Mouse (Mus musculus): ENCODE measurements around the gene H2-M10.3.
"Not testable (repeated sequence)": the region's sequence is repeated elsewhere in the genome, so short reads cannot be mapped to it uniquely, and the experiment has no call there.

H2-M10.3 gene

GRCm38 (mm10) chr17:36368317-36368716, at the start of gene H2-M10.3:
Gene H2-M10.3, minus strand, starts transcription at chr17:36368417.
- not testable (repeated sequence) for DNase-seq (ENCODE audit: extremely low read depth, low read depth, low spot score)

DNA sequence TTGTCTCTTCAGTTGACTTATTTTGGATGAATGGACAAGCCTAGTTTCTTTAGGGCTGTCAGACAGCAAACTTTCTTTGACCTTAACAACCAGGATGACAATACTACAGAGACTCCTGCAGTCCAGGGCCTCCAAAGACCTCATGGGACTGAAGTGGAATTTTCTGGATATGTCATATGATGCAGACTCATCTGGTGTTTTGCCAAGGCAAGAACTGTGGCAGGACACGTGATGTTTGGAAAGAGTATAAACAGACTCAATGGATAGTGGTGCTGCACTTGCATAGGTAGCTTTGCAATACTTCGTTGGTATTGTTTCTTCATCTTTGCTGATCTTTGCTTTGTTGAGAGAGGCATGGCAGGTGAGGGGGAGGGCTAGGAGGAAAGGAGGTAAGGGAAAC, 49.2 kb upstream of the H2-M10.3 start:
- no peak for DNase-seq (ENCODE audit: extremely low read depth, low read depth, low spot score)

DNA sequence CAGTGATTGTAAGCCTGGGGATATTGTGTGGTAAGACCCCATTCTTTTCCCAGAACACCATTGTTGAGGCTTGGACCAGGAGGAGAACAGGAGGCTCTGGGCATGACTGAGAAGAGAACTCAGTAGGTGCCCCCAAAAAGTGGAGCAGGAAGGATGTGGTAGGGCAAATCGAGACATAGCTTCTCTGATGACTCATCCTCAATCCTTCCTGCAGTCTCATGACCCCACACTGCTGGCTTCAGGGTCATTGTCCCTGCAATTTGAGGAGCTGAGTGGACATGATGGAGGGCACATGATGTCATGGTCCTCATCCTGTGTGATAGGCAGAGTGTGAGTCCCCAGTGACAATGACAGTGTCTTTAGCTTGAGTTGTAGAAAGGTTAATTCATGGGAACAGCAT, 47.2 kb upstream of the H2-M10.3 start:
- DNase-seq (ENCODE audit: extremely low read depth, low read depth, low spot score): no peak

GRCm38 (mm10) chr17:36414361-36414760, 46.1 kb upstream of the H2-M10.3 start:
- no peak for DNase-seq (ENCODE audit: extremely low read depth, low read depth, low spot score)

- DNase-seq (ENCODE audit: extremely low read depth, low read depth, low spot score): no peak
Observed at GRCm38 (mm10) chr17:36389907-36390306, 21.7 kb upstream of the H2-M10.3 start.

GRCm38 (mm10) chr17:36362404-36362803, 5.8 kb downstream of the H2-M10.3 start:
- not testable (repeated sequence) for DNase-seq (ENCODE audit: extremely low read depth, low read depth, low spot score)

DNA sequence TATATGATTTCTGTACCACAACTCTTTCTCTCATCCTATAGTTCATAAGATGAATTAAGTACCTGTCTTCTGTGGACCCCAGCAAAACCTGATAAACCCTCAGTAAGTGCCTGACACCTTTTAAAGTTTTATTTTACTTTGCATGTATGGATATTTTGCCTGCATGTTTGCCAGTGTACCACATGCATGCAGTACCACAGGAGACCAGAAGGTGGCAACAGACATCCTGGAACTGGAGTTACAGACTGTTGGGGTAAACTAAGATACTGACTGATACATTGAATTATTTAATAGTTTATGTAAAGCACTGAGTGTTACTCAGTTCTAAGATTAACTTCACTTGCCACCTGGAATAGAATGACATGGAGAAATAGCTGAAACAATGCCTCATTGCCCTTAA, 10.7 kb downstream of the H2-M10.3 start:
- DNase-seq (ENCODE audit: extremely low read depth, low read depth, low spot score): not testable (repeated sequence)

GRCm38 (mm10) chr17:36355763-36356162, 12.5 kb downstream of the H2-M10.3 start:
- no peak for DNase-seq (ENCODE audit: extremely low read depth, low read depth, low spot score)

GRCm38 (mm10) chr17:36355343-36355742, 12.9 kb downstream of the H2-M10.3 start:
- not testable (repeated sequence) for DNase-seq (ENCODE audit: extremely low read depth, low read depth, low spot score)

- DNase-seq (ENCODE audit: extremely low read depth, low read depth, low spot score): no peak
Observed at GRCm38 (mm10) chr17:36326055-36326454, 42.2 kb downstream of the H2-M10.3 start, which contains the start of gene H2-M10.1. Gene H2-M10.1, minus strand, starts transcription at chr17:36326155.

GRCm38 (mm10) chr17:36315689-36316253, 52.4 kb downstream of the H2-M10.3 start:
- no peak for DNase-seq (ENCODE audit: extremely low read depth, low read depth, low spot score)

- no peak for DNase-seq (ENCODE audit: extremely low read depth, low read depth, low spot score)
Observed at GRCm38 (mm10) chr17:36315041-36315688, 53.1 kb downstream of the H2-M10.3 start.

All from fat pad, adult 2 months (tissue).